Comparison of ENCODE assay signal across 30 mouse cellular contexts in genomic region chr6:97082336-97082735, GRCm38 (mm10). TPM values are rescaled to one million over a fixed set of nuclear protein-coding genes. Genes with fewer than 3 reads are reported as not detected.
"Had no signal": no experiment of that assay in that cellular context is flagged by ENCODE, and none has a peak within 500 bp of the region (broad histone marks: within the 10 kb centered on the region; RNA-seq: fewer than 3 reads in every experiment).

No protein-coding gene starts in this region.

- H3K27me3 ChIP-seq: embryonic facial prominence, embryonic 12.5 days; embryonic facial prominence, embryonic 15.5 days; forebrain, embryonic 12.5 days; forebrain, embryonic 15.5 days had no signal

- H3K27ac ChIP-seq: embryonic facial prominence, embryonic 10.5 days; embryonic facial prominence, embryonic 12.5 days; embryonic facial prominence, embryonic 13.5 days; embryonic facial prominence, embryonic 15.5 days; forebrain, embryonic 10.5 days; forebrain, embryonic 12.5 days; forebrain, embryonic 13.5 days; forebrain, embryonic 15.5 days; gastrocnemius, adult 2 months; heart, adult 2 months; heart, embryonic 10.5 days had no signal

- H3K36me3 ChIP-seq: embryonic facial prominence, embryonic 10.5 days; embryonic facial prominence, embryonic 12.5 days; embryonic facial prominence, embryonic 13.5 days; embryonic facial prominence, embryonic 15.5 days; forebrain, embryonic 10.5 days; forebrain, embryonic 12.5 days; forebrain, embryonic 15.5 days; heart, embryonic 10.5 days had no signal

- ATAC-seq: forebrain, embryonic 13.5 days; forebrain, embryonic 14.5 days; forebrain, embryonic 15.5 days; forebrain, embryonic 16.5 days; forebrain, postnatal 0 days had no signal

- H3K4me3 ChIP-seq: embryonic facial prominence, embryonic 10.5 days; embryonic facial prominence, embryonic 12.5 days; embryonic facial prominence, embryonic 13.5 days; embryonic facial prominence, embryonic 15.5 days; erythroblast, embryonic 14.5 days; forebrain, embryonic 10.5 days; forebrain, embryonic 12.5 days; forebrain, embryonic 13.5 days; forebrain, embryonic 15.5 days; gastrocnemius, adult 2 months; heart, adult 2 months; heart, embryonic 10.5 days had no signal

- H3K9me3 ChIP-seq: embryonic facial prominence, embryonic 10.5 days; embryonic facial prominence, embryonic 12.5 days; embryonic facial prominence, embryonic 13.5 days; embryonic facial prominence, embryonic 15.5 days; forebrain, embryonic 10.5 days; forebrain, embryonic 12.5 days; forebrain, embryonic 15.5 days; heart, embryonic 10.5 days had no signal

- H3K4me2 ChIP-seq: embryonic facial prominence, embryonic 12.5 days; embryonic facial prominence, embryonic 13.5 days; embryonic facial prominence, embryonic 15.5 days; forebrain, embryonic 12.5 days; forebrain, embryonic 13.5 days; forebrain, embryonic 15.5 days had no signal

- DNase-seq: cerebellum, adult 9-10 months; cerebellum, adult 9-11 months; cerebellum, postnatal 10 days; cerebellum, postnatal 14 days; cerebellum, postnatal 25 days; cerebellum, postnatal 36 days; embryo, embryonic 11 days; forebrain, postnatal 0 days; gastrocnemius, adult 2 months; gastrocnemius, postnatal 10 days; gastrocnemius, postnatal 14 days; gastrocnemius, postnatal 36 days; heart, adult 18-20 months; heart, adult 2 months had no signal

- H3K4me1 ChIP-seq: embryonic facial prominence, embryonic 12.5 days; embryonic facial prominence, embryonic 13.5 days; embryonic facial prominence, embryonic 15.5 days; heart, embryonic 10.5 days had no signal

- H3K9ac ChIP-seq: embryonic facial prominence, embryonic 12.5 days; embryonic facial prominence, embryonic 13.5 days; embryonic facial prominence, embryonic 15.5 days; forebrain, embryonic 12.5 days; forebrain, embryonic 13.5 days; forebrain, embryonic 15.5 days; forebrain, postnatal 0 days had no signal

RNA-seq across cellular contexts. Expression of gene Fam19a4, which starts 22.1 kb away (rescaled TPM):
- total RNA-seq: common myeloid progenitor, adult 5-6 weeks; granulocyte monocyte progenitor cell, adult 5-6 weeks; heart, adult 18-20 months; heart, adult 2 months; heart, adult 8-10 months had no signal
- polyA plus RNA-seq: erythroblast, embryonic 14.5 days; gonadal fat pad, adult 2 months; heart, adult 2 months had no signal
